Mouse (Mus musculus) bone marrow macrophage, adult 2 months (primary cell): ENCODE data around the gene Mical3.

Source experiments
- CTCF ChIP-seq: IDR thresholded peaks from 2 replicates; pipeline ENCODE4 v1.5.1; 2012; ENCODE audit warnings: low read depth, mild to moderate bottlenecking, low read length, moderate library complexity
- POLR2A ChIP-seq: IDR thresholded peaks from 2 replicates; pipeline ENCODE4 v1.6.1; 2012; ENCODE audit warnings: mild to moderate bottlenecking, low read depth, low read length, borderline replicate concordance

GRCm38 (mm10) chr6:120987164-120987563 lies 143.6 kb downstream of the Mical3 start:
- TF ChIP-seq CTCF, result no peak
- TF ChIP-seq POLR2A, result no peak
